Mouse (Mus musculus) limb, embryonic 13.5 days (tissue): ENCODE results near the gene Stat3. TPM values are rescaled to one million over a fixed set of nuclear protein-coding genes. Genes with fewer than 3 reads are reported as not detected.
A peak's percentile ranks its signal among the peaks of the same experiment; 100 is the strongest.

Experiments used
- ATAC-seq: fragments of 200-750 bp; cut with Nextera tagmentation; 2 replicates; pipeline ENCODE4 v1.8.0; 2017; ENCODE audit warnings: low read depth, moderate number of reproducible peaks, moderate TSS enrichment; ENCODE audit not compliant: low FRiP score
- H3K27ac ChIP-seq: fragments of 300-500 bp; sonication (generic); 2 replicates; pipeline ENCODE4 v1.5.1; 2015; ENCODE audit warnings: inconsistent platforms, mild to moderate bottlenecking, moderate library complexity
- H3K27me3 ChIP-seq: fragments of 300-500 bp; sonication (generic); 2 replicates; pipeline ENCODE4 v1.6.1; 2015; ENCODE audit warnings: mild to moderate bottlenecking, inconsistent platforms
- H3K36me3 ChIP-seq: fragments of 300-500 bp; sonication (generic); 2 replicates; pipeline ENCODE4 v1.6.1; 2015; ENCODE audit warnings: inconsistent platforms, mild to moderate bottlenecking, moderate library complexity
- H3K4me1 ChIP-seq: fragments of 300-500 bp; sonication (generic); 2 replicates; pipeline ENCODE4 v1.6.1; 2015; ENCODE audit warnings: inconsistent platforms
- H3K4me2 ChIP-seq: fragments of 300-500 bp; sonication (generic); replicated peaks from 2 replicates; pipeline ENCODE4 v1.6.1; 2015; ENCODE audit warnings: inconsistent platforms, mild to moderate bottlenecking, moderate library complexity
- H3K4me3 ChIP-seq: fragments of 300-500 bp; sonication (generic); 2 replicates; pipeline ENCODE4 v1.5.1; 2015; ENCODE audit warnings: moderate library complexity, mild to moderate bottlenecking, inconsistent platforms
- H3K9ac ChIP-seq: fragments of 300-500 bp; sonication (generic); 2 replicates; pipeline ENCODE4 v1.6.1; 2015; ENCODE audit warnings: mild to moderate bottlenecking, inconsistent platforms
- H3K9me3 ChIP-seq: fragments of 300-500 bp; sonication (generic); 2 replicates; pipeline ENCODE4 v1.6.1; 2016; ENCODE audit warnings: inconsistent platforms
- WGBS: fragments of 180-500 bp; shearing (Covaris S2); methylation state at CpG from one replicate; pipeline ENCODE4 v1.1.7; 2015; 5-methylcytosine and 5-hydroxymethylcytosine counted together
- polyA plus RNA-seq: library from polyadenylated mRNA; unstranded; fragments of >200 nt; fragmentation: Nextera tagmentation; extraction: Ambion mirVana; gene quantifications from 2 replicates; pipeline ENCODE4 v1.2.1, GENCODE M21; 2015

Gene Stat3
- polyA plus RNA-seq, 1 experiment from 2014 or later: 50.3 TPM

GRCm38 (mm10) chr11:100885472-100885871 lies 53.9 kb downstream of the Stat3 start:
- no peak for ATAC-seq
- no peak overlapping the region for H3K4me3 ChIP-seq
- no peaks in the 10 kb centered on the region for H3K9me3 ChIP-seq
- no peaks in the 10 kb centered on the region for H3K4me1 ChIP-seq
- H3K4me2 ChIP-seq: no peak overlapping the region
- H3K27ac ChIP-seq: no peak overlapping the region
- H3K9ac ChIP-seq: no peak overlapping the region
- no peaks in the 10 kb centered on the region for H3K27me3 ChIP-seq
- peaks cover 51% of the 10 kb centered on the region for H3K36me3 ChIP-seq

DNA sequence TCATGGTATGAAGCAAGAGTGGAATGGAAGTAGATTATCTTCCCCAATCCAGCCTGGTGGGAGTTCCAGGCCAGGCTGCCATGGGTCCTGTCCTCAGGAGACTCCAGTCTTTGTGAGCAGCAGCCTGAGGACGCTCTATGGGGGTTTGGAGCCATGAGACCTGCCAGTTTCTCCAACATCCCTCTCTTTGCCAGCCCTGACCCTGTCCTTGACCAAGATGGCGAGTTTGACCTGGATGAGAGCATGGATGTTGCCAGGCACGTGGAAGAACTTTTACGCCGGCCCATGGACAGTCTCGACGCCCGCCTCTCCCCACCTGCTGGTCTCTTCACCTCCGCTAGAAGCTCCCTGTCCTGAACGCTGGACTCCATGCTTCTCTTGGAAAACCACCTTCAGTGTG lies 55.7 kb downstream of the Stat3 start:
- 86% methylated on average over 10 of the region's 10 CpGs for whole genome bisulfite sequencing
- Histone ChIP-seq H3K4me3 (no peak overlapping the region), H3K27me3 (no peaks in the 10 kb centered on the region)

DNA sequence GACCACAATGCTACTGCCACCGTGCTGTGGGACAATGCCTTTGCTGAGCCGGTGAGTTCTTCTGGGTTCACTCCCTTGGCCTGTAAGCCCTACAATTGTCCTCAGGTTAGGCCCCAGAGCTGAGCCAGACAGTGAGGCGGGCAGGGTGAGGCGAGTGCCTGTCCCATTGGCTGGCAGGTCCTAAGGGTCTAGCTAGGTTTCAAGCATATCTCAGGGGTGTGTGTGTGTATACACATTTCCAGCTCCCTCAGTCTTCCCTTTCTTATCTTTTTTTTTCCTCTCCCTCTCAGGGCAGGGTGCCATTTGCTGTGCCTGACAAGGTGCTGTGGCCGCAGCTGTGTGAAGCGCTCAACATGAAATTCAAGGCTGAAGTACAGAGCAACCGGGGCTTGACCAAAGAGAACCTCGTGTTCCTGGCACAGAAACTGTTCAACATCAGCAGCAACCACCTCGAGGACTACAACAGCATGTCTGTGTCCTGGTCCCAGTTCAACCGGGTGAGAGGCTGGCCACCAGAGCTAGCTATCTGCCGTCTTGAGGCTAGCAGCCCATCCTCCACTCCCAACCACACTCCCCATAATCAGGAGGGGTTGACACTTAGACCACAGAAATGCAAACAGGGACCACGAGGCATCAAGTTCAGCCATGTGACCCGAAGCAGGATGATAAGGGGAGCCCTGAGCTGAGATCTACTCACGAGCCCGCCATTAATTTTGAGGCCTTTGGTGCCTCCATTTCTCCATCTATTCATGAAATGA lies 59.8 kb downstream of the Stat3 start:
- Histone ChIP-seq H3K4me2 (no peak overlapping the region), H3K4me1 (no peaks in the 10 kb centered on the region), H3K9ac (no peak overlapping the region), H3K36me3 (no peaks in the 10 kb centered on the region), H3K27me3 (no peaks in the 10 kb centered on the region), H3K4me3 (no peak overlapping the region), H3K27ac (no peak overlapping the region), H3K9me3 (no peaks in the 10 kb centered on the region)
- WGBS: 87% methylated on average over 15 of the region's 15 CpGs
- no peak for ATAC-seq

More for the DNA sequence above, 55.7 kb downstream of the Stat3 start:
- Histone ChIP-seq H3K4me2 (no peak overlapping the region), H3K27ac (no peak overlapping the region), H3K9me3 (no peaks in the 10 kb centered on the region), H3K4me1 (no peaks in the 10 kb centered on the region), H3K9ac (no peak overlapping the region), H3K36me3 (peaks cover 33% of the 10 kb centered on the region)
- no peak for ATAC-seq

DNA sequence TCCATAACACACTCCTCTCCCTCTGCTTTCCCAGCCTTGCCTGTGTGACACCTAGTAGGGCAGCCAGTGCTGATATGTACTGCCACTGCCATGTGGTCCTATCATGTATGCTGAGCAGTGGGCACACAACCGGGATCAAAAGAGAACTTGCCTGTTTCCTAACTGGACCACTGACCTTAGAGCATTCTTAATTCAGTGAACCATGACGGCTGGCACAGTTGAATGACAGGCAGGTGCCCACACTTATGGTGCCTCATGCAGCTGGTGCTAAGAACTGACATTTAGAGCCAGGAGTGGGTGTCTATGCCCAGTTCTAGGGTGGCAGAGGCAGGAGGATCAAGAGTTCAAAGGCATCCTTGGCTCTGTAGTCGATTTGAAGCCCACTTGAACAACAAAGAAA lies 63.6 kb downstream of the Stat3 start:
- WGBS: 77% methylated on average over 3 of the region's 3 CpGs
- Histone ChIP-seq H3K4me3 (no peak overlapping the region), H3K9ac (no peak overlapping the region), H3K27me3 (no peaks in the 10 kb centered on the region), H3K4me1 (no peaks in the 10 kb centered on the region), H3K4me2 (no peak overlapping the region), H3K9me3 (no peaks in the 10 kb centered on the region), H3K36me3 (no peaks in the 10 kb centered on the region), H3K27ac (no peak overlapping the region)
- no peak for ATAC-seq

- Histone ChIP-seq H3K4me1 (no peaks in the 10 kb centered on the region), H3K4me2 (no peak overlapping the region), H3K9ac (no peak overlapping the region), H3K27ac (no peak overlapping the region), H3K36me3 (no peaks in the 10 kb centered on the region), H3K9me3 (no peaks in the 10 kb centered on the region), H3K4me3 (no peak overlapping the region), H3K27me3 (no peaks in the 10 kb centered on the region)
- no peak for ATAC-seq
- WGBS: 63% methylated on average over 8 of the region's 8 CpGs
Measured at GRCm38 (mm10) chr11:100870968-100871350, 68.4 kb downstream of the Stat3 start.

DNA sequence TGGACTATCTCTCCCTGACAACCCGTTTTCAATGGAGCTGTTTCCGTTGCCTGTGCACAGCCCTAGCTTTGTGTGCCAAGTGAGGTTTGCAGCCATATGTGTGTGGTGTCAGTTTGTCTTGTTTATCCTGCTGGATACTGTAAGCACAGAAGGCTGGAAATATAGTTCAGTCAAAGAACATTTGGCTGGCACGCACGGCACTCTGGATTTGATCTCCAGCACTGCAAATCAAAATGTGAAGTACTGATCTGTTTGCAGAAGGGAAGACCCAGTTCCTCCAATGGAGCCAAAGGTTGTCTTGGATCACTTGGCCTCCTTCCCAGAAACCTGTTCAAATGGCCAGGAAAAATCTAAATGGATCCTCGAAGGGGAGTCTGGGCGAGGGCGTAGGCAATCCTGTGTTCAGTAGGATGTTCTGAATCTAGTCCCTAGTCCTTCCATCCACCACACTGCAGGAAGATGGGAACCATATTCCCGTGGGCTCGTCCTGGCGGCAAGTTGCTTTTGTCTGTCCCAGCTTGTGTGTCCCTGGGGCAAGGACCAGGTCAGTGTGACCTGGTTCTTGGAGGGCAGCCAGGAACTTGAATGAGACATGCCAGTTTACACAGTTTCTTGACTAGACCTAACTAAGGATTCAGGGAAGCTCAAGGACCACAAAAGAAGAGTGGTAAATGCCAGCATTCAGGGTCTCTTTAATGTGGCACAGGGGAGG lies 68.9 kb downstream of the Stat3 start:
- H3K4me2 ChIP-seq: no peak overlapping the region
- H3K27ac ChIP-seq: no peak overlapping the region
- H3K9ac ChIP-seq: no peak overlapping the region
- H3K9me3 ChIP-seq: no peaks in the 10 kb centered on the region
- H3K27me3 ChIP-seq: no peaks in the 10 kb centered on the region
- H3K36me3 ChIP-seq: no peaks in the 10 kb centered on the region
- H3K4me1 ChIP-seq: no peaks in the 10 kb centered on the region
- no peak for ATAC-seq
- H3K4me3 ChIP-seq: no peak overlapping the region
- WGBS: 82% methylated on average over 10 of the region's 10 CpGs

DNA sequence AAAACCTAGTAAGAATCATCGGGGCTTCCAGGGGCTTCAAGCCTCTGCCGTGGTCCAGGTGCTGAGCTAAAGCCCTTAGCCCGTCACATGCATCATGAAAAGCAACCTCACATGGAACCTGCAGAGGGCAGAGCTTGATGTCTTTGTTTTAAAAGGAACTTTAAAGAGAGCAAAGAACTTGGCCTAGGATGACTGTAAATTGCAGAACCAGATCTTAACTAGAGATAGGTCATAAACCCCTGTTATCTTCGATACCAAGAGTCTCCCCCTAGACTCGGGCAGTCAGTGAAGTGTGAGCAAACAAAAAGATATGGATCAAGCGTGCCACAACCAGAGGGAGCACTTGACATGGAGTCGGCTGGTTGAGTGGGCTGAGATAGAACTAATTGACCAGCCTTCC lies 73.7 kb downstream of the Stat3 start:
- WGBS: 80% methylated on average over 7 of the region's 7 CpGs
- Histone ChIP-seq H3K9me3 (no peaks in the 10 kb centered on the region), H3K36me3 (no peaks in the 10 kb centered on the region), H3K4me1 (peaks cover 14% of the 10 kb centered on the region), H3K27ac (no peak overlapping the region), H3K9ac (no peak overlapping the region), H3K4me2 (no peak overlapping the region), H3K4me3 (no peak overlapping the region), H3K27me3 (peaks cover 28% of the 10 kb centered on the region)
- no peak for ATAC-seq

DNA sequence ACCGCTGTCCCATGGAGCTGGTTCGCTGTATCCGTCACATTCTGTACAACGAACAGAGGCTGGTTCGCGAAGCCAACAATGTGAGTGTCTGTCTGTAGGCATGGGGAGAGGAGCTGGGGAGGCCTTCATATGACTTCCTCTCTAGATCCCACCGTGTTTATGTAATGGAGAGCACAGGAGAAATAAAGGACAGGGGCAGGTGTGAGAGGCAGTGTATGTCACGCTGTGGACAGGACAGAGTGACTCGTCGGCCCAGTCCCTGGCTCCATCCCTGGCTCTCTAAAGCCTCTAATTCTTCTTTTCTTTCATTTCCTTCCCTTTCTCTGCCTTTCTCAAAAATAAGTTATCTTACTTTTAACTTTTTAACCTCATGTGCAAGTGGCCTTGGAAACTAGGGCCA lies 76.2 kb downstream of the Stat3 start:
- Histone ChIP-seq H3K4me1 (peaks cover 24% of the 10 kb centered on the region), H3K36me3 (no peaks in the 10 kb centered on the region), H3K27me3 (peaks cover 45% of the 10 kb centered on the region), H3K27ac (no peak overlapping the region), H3K9me3 (no peaks in the 10 kb centered on the region), H3K4me3 (no peak overlapping the region), H3K9ac (no peak overlapping the region), H3K4me2 (no peak overlapping the region)
- 90% methylated on average over 10 of the region's 10 CpGs for WGBS
- ATAC-seq: no peak

- WGBS: 25% methylated on average over 3 of the region's 3 CpGs
- Histone ChIP-seq H3K9ac (no peak overlapping the region), H3K36me3 (no peaks in the 10 kb centered on the region), H3K4me1 (peaks cover 24% of the 10 kb centered on the region), H3K9me3 (no peaks in the 10 kb centered on the region), H3K4me2 (no peak overlapping the region), H3K4me3 (no peak overlapping the region), H3K27me3 (peaks cover 57% of the 10 kb centered on the region), H3K27ac (no peak overlapping the region)
- ATAC-seq: no peak
Measured at GRCm38 (mm10) chr11:100861836-100862235, 77.5 kb downstream of the Stat3 start.

GRCm38 (mm10) chr11:100861335-100861734 lies 78.0 kb downstream of the Stat3 start:
- Histone ChIP-seq H3K4me1 (peaks cover 24% of the 10 kb centered on the region), H3K27ac (no peak overlapping the region), H3K36me3 (no peaks in the 10 kb centered on the region), H3K9me3 (no peaks in the 10 kb centered on the region), H3K9ac (no peak overlapping the region), H3K27me3 (peaks cover 62% of the 10 kb centered on the region), H3K4me2 (peak overlapping the region; percentile 73), H3K4me3 (no peak overlapping the region)
- ATAC-seq: no peak
- 84% methylated on average over 7 of the region's 7 CpGs for WGBS

- Histone ChIP-seq H3K36me3 (no peaks in the 10 kb centered on the region), H3K4me3 (peak overlapping the region; percentile 53), H3K27ac (no peak overlapping the region), H3K9me3 (no peaks in the 10 kb centered on the region), H3K4me2 (peak overlapping the region; percentile 73), H3K9ac (peak overlapping the region; percentile 63), H3K27me3 (peaks cover 70% of the 10 kb centered on the region), H3K4me1 (peaks cover 24% of the 10 kb centered on the region)
- 3% methylated on average over 54 of the region's 55 CpGs for WGBS
- ATAC-seq: peak; percentile 77
Measured at GRCm38 (mm10) chr11:100860198-100861048, 78.9 kb downstream of the Stat3 start.

- Histone ChIP-seq H3K9me3 (no peaks in the 10 kb centered on the region), H3K4me2 (peak overlapping the region; percentile 73), H3K4me1 (peaks cover 24% of the 10 kb centered on the region), H3K36me3 (no peaks in the 10 kb centered on the region), H3K4me3 (peak overlapping the region; percentile 53), H3K27me3 (peaks cover 73% of the 10 kb centered on the region), H3K9ac (peak overlapping the region; percentile 63; the same call in 1 of the 2 replicates), H3K27ac (no peak overlapping the region)
- WGBS: 42% methylated on average over 6 of the region's 6 CpGs
- no peak for ATAC-seq
Measured at GRCm38 (mm10) chr11:100859579-100860075, 79.7 kb downstream of the Stat3 start.
